Mouse (Mus musculus) G1E-ER4 (cell line): ENCODE results near the gene Clmn. TPM values are rescaled to one million over a fixed set of nuclear protein-coding genes. Genes with fewer than 3 reads are reported as not detected.

Experiments used
- GATA1 ChIP-seq: IDR thresholded peaks from one replicate; pipeline ENCODE4 v1.8.0; 2012; ENCODE audit warnings: low read length, inconsistent platforms
- polyA plus RNA-seq: library from polyadenylated mRNA; stranded (reverse); fragments of >175 nt; gene quantifications from 2 replicates; pipeline ENCODE4 v1.2.3, GENCODE M21; 2012

The Clmn gene
- polyA plus RNA-seq, 1 experiment = not detected

GRCm38 (mm10) chr12:104855548-104855947 is 9.3 kb downstream of the Clmn start:
- TF ChIP-seq GATA1 = no peak

DNA sequence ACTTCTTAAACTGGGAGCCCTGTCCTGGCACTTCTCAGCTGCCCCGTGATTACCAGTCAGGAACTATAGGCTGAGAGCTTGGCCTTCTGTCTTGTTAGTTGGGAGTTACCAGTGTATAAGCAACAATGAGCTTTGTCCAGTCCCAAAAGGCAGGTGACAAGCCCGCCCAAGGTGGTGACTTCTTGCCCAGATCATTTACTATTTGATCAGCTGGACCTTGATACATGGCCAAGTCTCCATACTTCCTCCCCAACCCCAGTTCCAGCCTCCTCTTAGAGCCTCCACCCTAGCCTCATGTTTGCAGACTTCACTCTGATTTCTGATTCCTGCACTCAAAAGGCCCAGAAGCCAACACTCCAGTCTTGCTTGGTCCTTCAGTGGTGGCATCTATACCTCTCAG is 10.1 kb downstream of the Clmn start:
- TF ChIP-seq GATA1 = no peak

DNA sequence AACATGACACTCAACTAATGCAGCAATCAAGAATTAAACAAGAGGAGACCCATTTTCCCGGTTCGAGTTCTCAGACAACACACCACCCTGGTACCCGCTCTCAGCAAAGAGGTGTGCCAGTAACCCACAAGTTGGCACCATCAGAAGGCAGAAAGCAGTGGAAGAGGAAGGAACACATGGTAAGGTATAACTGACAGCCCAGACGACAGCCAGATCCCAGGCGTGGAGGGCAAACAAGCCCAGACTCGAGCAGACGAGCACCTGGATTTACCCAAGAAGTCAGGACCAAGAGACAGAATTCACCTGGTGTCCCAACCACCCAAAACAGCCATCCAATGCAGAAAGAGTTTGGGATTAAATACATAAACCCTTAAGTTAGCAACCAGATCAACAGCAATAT is 11.5 kb downstream of the Clmn start:
- TF ChIP-seq GATA1 = no peak

GRCm38 (mm10) chr12:104851711-104852508 is 13.0 kb downstream of the Clmn start:
- no peak for TF ChIP-seq GATA1

- TF ChIP-seq GATA1 = no peak
Measured at GRCm38 (mm10) chr12:104850119-104850518, 14.8 kb downstream of the Clmn start.

DNA sequence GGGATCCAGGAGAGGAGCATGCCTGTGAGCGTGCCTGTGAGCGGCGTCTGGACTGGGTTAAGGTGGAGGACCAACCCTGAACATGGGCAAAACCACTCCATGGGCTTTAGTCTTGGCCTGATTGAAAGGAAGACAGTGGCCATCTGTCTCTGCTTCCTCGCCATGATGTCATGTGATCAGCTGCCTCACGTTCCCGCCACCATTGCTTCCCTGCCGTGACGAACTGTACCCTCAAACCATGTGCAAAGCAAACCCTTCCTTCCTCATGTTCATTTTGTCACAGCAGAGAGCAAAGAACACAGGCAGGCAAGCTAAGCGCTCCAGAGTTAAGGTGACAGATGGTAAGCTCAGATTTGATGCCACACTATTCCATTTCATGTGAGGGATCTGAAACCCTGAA is 16.2 kb downstream of the Clmn start:
- TF ChIP-seq GATA1 = no peak

DNA sequence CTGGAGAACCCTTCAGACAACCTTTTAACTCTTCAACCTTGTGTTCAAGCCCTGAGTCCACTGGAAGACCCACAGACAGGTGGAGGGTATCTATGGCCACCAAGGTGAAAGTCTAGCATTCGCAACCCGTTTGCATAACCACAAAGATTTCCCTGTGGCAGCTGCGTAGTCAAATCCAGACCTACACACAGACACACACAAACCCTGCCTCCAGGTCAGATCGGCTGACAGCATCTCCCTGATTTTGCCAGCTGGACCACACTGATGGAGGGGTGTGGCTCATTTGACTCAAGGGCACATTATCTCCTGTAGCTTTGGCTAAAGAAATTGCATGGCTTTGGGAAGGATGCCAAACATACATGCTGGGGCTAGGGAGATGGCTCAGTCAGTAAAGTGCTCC is 17.6 kb downstream of the Clmn start:
- no peak for TF ChIP-seq GATA1

GRCm38 (mm10) chr12:104845707-104846106 is 19.2 kb downstream of the Clmn start:
- no peak for TF ChIP-seq GATA1

DNA sequence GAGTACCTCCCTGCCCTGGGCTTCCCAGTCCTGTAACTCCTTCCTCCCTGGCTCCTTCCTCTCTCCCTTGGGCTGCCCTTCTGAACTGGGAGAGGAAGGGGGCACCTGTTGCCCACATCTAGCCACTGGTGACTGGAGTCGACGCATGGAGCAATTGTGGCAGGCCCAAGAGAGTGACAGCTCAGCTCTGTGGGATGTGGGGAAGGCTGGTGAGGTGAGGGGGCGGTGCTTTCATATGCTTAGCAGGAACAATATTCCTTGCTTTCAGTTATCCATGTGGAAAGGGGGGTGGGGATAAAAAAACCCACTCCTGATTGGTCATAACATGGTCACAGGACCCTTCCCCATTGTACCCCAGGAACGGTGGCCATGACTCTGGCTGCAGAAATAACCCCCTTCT is 19.9 kb downstream of the Clmn start:
- TF ChIP-seq GATA1 = no peak

DNA sequence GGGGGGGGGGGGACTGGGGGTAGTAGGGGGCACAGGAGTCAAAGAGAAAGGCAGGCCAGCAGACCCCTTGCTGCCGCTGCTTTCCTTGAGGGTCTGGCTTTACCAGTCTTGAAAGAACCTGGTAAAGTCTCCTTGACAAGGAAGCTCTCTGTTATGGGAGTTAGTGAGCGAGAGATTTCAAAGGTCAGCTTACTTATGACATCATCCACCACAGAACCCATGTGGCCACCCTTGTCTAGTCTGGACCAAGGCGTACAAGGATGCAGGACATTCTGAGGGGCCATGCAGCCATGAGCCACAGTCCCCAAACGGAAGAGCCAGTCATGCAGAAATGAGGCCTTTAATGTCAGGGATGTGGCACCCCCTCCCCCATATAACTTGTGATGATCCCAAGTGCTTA is 20.6 kb downstream of the Clmn start:
- TF ChIP-seq GATA1 = no peak

GRCm38 (mm10) chr12:104841256-104841655 is 23.6 kb downstream of the Clmn start:
- TF ChIP-seq GATA1 = no peak

DNA sequence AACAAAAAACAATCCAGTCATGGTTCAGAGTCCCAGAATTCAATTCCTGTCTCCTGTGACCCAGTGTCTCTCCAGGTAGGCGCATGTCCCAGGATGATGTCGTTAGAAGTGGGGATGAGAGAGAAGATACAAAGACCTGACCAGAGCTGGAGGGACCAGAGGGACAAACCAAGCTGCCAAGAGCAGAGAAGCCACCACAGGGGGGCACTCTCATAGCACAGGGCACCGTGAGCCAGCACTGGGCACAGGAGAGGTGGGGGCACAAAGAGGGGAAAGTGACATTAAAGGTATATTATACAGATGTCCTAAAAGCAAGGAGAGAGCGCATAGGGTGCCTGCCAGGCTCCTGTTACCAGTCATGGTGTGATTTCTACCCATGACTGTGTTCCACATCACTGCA is 25.9 kb downstream of the Clmn start:
- TF ChIP-seq GATA1 = no peak

DNA sequence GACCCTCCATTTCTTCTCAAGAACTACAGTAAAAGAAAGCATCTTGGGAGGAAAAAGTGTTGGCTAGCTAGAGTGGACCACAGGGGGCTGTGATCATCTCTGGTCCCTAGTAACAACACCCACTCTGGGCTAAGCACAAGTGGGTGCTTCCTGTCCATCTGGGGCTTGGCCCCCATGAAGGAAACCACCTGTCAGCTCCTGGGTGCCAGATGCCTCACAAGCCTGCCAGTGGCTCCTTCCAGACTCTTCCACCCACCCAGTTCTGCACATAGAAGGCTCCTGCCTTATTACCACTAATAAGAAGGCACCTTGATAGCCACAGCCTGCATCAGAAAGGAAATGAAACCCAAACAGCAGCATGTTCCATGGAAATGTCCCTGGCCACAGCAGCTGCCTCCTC is 26.4 kb downstream of the Clmn start:
- no peak for TF ChIP-seq GATA1

GRCm38 (mm10) chr12:104837957-104838401 is 26.9 kb downstream of the Clmn start:
- no peak for TF ChIP-seq GATA1

- TF ChIP-seq GATA1 = no peak
Measured at GRCm38 (mm10) chr12:104837111-104837837, 27.6 kb downstream of the Clmn start.

- no peak for TF ChIP-seq GATA1
Measured at GRCm38 (mm10) chr12:104836230-104836629, 28.6 kb downstream of the Clmn start.
